Mouse (Mus musculus): ENCODE results near the gene Fam110a. TPM values are rescaled to one million over a fixed set of nuclear protein-coding genes. Genes with fewer than 3 reads are reported as not detected.
"Not testable (repeated sequence)": the region's sequence is repeated elsewhere in the genome, so short reads cannot be mapped to it uniquely, and the experiment has no call there.

Gene Fam110a
- polyA plus RNA-seq, 3 experiments from 2014 or later = 16.4 to 27.4 (median 18.3) TPM

DNA sequence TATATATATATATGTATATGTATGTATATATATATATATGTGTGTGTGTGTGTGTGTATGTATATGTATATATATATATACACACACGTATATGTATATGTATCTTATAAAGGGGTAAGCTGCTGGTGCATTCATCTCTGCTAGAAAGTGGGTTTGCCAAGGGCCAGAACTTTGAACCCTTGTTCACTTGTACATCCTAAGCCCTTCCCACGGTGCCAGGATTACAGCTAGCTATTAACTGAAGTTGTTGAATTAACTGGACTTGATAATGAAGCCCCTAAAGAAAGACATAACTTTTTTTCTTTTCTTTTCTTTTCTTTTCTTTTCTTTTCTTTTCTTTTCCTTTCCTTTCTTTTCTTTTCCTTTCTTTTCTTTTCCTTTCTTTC lies 17.2 kb upstream of the Fam110a start:
- not testable (repeated sequence) for ATAC-seq

DNA sequence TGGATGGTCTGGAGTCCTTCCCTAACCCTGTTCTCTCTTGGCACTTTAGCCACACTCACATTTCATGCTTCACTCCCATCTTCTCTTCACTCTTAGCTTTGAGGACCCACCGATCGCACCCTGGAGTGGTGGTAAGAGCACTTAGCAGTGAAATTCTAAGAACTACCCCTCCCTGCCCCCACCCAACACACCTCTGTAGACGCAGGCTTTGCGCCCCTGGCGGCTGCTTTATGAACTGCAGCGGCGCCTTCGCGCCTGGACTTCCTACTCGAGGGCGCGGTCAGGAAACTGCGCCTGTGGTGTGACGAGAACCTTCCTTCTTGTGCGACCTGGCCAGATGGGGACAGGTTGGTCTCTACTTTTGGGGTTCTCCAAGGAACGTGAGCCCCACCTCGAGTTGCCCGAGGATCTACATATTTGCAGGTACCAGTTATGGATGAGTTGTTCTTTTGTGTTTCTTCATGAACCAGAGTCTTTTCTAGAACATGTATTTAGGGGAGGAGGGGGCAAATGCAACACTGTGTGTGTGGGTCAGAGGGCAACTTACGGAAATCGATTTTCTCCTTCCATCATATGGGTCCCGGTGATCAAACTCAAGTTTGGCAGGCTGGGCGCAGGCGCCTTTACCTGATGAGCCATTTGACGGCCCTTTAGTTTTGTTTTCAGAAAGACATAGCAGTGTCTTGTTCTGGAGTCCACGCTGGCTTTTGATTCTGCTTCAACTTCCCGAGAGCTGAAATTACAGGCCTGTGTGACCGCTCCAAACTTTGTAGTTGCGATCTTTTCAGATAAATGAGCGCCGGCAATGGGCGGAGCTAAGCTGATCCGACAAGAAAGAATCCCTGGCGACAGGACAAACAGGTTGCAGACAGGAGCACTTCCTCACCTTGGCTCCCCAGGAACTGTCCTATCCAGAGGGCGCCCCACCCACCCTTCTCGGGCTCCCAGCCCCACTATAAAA lies 16.5 kb upstream of the Fam110a start, which contains the start of gene Slc52a3:
Slc52a3 (plus strand) TSS at position 283 of the 961 bp plus-strand sequence.
- ATAC-seq = peak; percentile 91

DNA sequence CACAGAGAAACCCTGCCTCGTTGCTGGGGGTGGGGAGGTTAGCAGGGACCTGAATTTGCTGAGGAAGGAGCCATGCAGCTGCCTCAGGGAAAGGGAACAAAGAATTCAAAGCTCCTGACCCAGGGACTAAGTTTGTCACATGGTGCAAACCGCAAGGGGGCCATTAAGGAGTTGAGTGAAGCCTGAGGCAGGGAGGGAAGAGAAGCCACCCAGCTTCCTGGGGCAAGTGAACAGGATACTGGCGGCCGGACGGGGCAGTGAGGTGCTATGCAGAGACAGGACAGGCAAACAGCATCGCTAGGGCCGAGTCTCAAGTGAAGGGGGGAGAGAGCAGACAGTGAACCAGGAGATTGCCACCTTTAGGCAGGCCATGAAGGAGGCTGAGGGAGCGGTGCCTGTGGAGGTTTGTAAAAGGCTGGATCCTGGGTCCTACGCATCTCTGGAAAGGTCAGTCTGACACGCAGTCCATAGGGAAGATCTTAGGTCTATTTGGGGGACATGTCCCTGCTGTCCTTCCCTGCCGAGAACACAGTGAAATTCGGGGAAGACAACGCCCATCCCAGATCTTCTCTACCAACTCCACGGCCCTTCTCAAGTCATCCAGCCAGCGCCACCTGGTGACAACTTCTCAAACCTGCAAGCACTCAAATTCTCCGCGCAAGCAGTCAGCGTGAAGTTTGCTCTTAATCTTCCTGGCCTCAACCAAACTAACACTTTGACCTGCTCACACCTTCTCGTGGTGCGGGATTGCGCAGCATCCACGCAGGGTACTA lies 14.5 kb upstream of the Fam110a start:
- ATAC-seq = peak; percentile 61

DNA sequence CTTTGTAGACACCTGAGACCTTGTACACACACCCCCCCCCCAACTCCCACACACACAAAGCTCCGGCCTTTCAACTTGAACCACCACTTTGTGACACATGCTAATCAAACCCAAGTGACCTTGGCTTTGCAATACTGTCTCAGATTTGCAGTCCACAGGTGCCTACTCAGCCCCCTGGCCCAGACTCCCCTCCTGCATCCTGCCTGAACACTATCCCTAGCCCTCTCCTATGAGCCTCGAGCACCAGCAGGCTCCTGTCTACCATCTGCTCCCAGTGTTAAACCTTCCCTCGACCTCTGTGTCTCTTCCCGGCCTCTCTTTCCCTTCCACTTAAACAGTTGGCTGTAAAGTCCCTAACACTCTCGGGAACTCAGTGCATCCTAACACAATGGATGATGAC lies 11.4 kb upstream of the Fam110a start:
- no peak for ATAC-seq

DNA sequence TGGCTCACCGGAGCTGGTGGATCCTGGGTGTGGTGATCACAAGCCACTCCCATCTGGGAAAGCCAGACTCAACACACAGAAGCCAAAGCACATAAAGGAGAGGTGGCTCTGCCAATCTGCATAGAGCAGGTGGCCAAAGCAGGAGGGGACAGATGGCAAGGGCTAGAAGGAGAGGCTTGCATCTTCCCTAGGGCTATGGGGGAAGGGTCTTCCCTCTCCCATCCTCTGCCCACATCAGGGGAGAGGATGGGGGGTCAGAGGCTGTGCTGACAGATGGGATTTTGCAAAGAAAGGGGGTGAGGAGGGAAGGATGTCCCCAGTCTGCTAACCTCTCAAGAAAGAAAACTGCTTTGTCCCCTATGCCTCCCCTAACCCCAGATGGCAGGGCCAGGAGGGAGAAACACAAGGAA lies 11.0 kb upstream of the Fam110a start:
- no peak for ATAC-seq

DNA sequence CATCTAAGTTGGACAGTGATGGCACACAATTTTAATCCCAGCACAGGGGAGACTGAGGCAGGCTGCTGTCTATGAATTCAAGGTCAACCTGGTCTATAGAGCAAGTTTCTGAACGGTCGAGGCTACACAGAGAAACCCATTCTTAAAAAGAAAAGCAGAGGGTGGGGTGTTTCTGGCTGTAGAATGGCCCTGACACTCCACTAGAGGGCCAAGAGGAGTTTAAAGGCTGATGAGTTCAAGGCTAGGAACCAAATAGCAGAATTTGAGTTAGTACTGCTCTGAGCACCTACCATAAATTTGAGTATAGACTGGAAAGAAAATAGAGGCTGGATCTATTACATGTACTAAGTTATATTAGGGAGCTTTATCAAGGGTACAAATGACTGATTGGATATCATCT lies 9.0 kb upstream of the Fam110a start:
- no peak for ATAC-seq

DNA sequence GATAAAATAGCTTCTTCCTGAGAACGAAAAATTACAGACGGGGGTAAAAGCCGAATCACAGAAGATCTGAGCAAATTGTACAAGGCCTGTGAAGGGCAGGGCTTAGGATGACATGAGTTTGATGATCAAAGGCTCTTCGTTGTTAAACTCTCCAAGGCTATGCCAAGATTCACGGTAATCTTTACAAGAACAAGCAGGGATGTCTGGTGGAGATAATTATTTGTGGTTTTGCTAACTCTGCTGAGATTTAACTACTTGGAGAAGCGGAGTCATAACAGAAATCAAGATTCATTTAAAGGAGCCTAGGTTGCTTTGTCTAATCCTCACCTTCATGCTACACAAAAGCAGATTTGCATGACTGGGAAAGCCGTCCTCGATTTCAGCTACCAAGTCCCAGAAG lies 6.9 kb upstream of the Fam110a start:
- ATAC-seq = no peak

DNA sequence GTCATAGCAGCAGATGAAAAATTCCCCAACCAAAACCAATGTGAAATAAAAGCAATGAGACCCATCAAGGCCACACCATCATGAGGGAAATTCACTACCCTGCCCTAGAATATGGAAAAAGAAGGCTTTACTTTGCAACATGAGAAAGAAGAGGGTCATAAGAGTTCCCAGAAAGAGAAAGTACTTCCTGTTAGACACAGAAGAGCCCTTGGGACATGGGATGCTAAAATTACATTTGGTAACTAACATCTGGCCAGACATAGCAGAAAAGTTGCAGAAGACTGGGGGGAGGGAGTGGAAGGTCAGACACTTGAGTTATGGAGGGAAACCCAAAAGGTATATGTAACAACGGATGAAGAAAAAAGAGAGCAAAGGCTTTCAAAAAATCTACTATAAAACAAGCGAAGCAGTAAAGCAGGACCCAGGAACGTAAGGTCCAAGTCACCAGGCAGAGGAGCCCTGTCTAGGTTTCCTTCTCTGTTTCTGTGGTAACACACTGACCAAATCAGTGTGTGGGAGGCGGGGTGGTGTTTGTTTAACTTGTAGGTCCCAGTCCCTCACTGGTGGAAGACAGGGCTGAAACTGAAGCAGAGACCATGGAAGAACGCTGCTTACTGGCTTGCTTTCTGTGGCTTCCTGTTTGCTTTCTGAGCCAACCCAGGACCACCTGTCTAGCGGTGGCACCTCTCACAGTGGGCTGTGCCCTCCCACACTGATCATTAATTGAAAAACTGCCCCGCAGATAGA lies 5.6 kb upstream of the Fam110a start:
- ATAC-seq = no peak

DNA sequence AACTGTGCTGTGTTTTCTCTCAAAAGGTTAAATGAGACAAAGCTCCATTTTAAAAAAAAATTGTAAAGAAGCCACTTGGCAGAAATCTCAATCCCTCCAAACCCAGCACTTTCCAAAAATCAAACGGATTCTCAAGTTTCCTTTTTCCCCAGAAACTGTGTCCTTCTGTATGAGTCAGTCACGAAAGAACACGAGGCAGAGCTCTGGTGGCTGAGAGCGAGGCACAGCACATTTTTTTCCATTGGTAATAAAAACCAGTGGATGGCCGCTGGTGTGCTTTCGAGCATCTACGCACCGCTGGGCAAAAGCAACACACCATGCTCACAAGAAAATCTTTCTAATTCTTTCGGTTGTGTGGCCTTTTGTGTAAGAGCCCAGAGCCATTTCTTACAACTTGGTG lies 4.0 kb upstream of the Fam110a start:
- no peak for ATAC-seq

DNA sequence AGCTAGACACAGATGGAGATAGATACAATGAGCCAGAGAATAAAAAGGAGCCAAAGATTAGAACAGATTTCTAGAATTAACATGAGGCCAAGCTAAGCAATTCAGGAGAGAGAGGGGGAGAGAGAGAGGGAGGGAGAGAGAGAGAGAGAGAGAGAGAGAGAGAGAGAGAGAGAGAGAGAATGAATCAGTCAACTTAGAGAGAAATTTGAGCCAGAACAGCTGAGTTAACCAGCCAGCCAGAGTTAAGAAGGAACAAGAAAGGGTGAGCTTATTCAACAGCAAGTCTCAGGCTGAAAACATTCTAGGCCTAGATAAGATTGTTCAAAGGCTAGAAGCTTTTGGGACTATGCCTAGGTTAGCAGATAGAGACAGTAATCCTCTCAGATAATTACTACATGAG lies 2.5 kb upstream of the Fam110a start:
- no peak for ATAC-seq

DNA sequence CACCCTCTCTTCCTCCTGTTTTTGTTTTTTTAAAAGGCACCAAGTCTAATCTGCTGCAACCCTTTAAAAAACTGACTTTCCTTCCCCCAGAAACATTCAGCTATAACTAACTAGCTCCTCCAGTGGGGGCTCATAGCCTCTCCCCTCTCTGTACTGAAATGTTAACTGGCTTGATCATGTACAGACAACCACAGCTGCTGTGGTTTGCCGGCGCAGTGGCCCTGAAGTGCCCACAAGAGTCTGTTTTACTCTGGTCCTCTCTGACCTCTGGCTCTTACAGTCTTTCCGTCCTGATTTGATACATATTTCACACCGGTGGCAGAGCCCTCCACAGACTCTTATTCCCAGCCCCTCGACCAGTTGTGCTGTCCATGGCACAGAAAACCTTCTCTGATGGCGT lies 1.2 kb upstream of the Fam110a start:
- no peak for ATAC-seq

DNA sequence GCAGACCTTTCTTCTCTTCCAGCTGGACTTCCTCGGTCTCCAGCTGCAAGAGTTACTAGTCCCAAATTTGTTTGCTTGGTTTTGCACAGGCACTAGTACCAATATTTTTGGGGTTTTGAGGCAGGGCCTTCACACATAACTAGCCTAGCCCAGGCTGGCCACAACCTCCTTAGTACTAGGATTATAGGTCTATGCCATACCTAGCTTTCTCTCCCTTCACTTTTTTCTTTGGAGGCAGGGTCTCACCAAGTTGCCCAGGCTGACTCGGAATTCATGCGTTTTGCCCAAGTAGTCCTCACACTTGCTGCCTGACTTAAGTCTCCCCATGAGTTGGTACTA lies 305 bp upstream of the Fam110a start:
- ATAC-seq = no peak

DNA sequence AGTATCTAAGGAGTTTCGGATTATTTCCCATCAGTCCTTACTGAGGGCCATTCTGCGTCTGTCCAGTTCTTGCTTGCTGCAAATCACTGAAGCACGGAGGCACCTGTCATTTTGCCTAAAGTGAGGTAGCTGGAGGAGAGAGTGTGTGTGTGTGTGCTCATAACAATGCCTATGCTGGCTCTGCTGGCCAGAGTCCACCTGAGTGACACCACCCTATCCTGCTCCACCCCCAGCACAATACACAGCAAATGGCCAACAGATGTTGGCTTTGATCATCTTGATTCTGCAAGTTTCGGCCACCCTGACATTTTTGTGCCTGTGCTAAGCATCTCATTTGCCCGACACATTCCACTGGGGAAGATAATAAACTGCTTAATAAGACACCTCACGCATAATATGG lies 1.5 kb downstream of the Fam110a start:
- ATAC-seq = no peak

DNA sequence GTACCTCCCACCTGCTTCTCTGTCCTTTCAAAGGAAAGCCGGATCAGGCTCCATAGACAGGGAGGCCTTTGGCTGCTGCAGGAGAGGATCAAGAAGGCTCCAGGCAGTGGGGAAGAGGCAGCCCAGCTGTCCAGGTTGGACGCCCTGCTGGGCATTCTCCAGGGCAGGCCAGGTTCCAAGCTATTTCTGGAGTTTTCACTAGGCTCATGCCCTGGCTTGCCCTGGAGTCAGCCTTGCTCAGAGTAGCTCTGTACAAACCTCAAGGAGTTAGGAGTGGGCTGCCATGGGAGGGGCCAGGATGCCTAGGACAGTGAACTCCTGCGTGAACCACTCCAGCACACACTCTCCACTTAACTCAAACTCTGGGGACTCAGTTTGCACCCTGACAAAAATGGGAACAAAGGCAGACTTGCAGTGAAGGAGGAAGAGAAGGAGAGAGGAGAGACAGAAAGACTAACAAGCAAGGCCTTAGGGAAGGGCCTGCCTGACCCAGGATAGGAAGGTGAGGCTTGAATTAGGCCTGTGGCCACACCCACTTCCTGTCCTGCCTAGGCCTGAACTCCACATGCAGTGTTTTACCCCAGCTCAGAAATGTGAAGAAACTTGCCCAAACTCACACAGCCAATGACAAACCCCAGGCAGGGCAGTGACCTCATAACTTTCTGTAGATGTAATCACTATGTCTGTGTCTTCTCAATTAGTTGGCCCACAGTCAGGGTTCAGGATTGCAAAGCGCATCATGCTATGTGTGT lies 2.2 kb downstream of the Fam110a start:
- ATAC-seq = no peak

DNA sequence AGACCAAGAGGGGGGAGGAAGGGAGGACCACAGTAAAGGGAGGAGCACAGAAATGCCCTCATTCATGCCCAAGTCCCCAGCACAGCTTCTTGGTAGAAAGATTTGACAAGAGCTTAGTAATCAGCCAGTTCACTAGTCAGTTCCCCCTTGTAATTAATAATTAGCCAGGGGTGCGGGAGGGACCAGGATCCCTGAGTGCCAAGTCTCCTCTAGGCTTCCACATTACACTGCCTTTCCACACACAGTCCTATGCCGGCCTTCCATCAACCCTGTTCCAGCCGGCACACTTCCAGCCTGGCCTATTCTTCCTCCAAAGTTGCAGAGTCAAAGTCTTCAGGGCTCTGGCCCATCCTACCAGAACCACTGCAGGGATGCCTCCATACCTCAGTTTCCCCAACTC lies 4.0 kb downstream of the Fam110a start:
- ATAC-seq = no peak

DNA sequence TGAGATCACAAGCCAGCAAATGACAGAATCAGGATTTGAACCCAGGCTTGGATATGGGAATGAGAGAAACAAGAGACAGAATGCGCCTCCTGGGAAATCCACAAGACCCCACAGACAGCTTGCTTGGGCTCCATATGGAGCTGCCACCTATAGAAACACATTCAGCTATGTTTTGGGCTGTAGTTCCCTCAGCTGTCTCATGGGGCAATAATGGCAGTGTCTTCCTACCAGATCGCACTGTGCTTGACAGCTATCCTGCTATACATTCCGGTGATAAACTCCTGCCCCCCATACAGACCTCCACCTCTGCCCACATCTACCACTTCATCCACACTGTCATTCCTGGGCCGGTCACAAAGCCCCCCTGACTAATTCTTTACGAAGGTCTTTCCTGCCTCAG lies 4.7 kb downstream of the Fam110a start:
- no peak for ATAC-seq

DNA sequence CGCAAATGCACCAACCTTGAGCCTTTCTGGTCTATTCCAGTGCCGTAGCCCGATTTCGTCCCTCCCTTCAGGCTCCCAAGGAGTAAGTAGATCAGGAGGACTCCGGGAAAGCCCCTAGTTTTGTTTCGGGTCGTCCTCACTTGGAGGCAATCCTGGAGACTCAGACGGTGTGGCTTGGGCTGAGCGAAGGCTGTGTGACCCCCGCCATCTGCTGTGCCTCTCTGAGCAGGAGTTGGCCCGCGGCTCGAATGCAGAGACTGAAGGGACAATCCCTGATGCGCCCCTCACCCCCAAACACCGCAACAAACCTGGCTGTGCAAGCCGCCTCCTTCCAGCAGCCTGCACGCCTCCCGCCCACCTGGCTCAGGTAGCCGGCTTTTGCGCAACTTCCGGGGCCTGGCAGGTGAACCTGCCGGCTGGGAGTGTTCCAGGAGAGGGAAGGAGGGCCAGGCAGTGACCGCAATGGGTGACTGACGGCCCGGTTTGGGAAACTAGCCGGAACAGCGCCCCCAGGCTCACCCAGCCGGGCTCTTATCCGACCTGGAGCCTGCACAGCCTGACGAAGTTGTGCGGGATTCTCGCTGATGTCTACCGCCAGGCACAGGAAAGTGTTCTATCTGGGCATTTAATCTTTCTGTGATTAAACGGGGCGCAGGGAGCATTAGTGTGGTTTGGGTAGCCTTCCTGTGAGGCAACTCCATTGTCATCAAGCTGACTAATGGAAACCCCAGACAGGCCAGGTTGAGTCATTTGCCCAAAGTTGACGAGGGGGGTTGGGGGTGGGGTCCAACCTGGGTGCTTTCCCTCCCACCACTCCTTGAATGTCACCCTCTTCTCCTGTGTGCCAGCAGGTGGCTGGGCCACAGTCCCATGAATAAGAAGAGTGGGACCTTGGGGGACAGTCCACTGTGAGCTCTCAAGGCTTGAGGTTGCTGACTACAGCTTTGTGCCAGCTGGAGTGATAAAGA lies 6.1 kb downstream of the Fam110a start:
- ATAC-seq = peak; percentile 63

DNA sequence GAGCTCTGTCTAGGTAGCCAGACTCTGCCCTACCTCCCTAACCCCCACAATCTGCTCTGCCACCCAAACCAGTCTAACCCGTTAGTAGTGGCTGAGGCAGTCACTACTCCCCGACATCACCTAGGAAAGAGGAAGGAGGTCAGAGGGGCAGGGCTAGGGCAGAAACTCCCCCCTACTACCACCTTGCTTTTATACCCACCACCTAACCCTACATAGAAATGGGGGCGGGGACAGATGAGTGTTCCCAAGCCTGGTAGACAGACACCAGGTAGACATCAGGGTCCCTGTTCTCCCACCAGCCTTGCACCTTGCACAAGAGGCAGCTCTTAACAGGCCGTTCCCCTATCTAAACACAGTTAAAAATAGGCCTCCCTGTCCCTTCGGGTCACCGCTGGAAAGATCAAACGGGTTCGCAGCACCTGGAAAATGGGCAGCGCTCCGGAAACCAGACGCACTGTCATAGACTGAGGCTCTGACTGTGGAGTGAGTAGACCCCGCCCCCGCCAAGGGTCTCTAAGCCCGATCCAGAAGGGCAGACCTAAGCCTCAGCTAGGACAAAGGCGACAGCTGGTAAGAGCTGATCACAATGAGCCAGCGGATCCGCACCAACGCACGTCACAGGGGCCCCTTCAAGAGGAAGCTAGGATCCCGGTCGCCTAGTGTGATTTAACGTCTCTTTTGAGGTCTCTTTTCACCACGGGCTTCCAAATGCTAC lies 7.0 kb downstream of the Fam110a start:
- peak; percentile 54 for ATAC-seq

DNA sequence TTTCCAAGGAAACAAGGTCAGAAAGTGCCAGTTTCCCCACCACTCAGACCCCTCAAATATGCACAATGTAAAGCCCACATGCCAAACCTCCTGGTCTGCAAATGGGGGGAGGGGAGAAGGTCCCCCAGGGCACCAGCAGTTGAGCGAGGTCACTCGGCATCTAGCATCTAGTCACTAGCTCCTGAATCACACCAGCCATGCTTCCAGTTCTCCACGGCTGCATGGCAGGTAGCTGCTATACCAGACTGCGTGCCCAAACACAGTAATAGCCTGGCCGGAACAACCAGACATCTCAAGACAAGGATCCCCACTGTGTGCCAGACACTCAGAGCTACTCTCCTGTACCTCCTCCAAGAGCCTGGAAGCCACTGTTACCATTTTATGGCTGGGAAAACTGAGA lies 8.3 kb downstream of the Fam110a start:
- no peak for ATAC-seq

All from inflammation-experienced regulatory T-cells, adult 6 months (primary cell).